Mouse (Mus musculus) cerebellum, adult 2 months (tissue): ENCODE measurements around the gene Gm32802.

Source experiments
- CTCF ChIP-seq: fragments of 200-500 bp; IDR thresholded peaks from 2 replicates; pipeline ENCODE4 v1.5.1; 2011; ENCODE audit warnings: low read depth, mild to moderate bottlenecking, control low read depth, low read length, moderate library complexity, borderline replicate concordance; ENCODE audit not compliant: insufficient read depth
- POLR2A ChIP-seq: fragments of 200-500 bp; IDR thresholded peaks from 2 replicates; pipeline ENCODE4 v1.6.1; 2011; ENCODE audit warnings: low read length, control low read depth, borderline replicate concordance; ENCODE audit not compliant: insufficient read depth

DNA sequence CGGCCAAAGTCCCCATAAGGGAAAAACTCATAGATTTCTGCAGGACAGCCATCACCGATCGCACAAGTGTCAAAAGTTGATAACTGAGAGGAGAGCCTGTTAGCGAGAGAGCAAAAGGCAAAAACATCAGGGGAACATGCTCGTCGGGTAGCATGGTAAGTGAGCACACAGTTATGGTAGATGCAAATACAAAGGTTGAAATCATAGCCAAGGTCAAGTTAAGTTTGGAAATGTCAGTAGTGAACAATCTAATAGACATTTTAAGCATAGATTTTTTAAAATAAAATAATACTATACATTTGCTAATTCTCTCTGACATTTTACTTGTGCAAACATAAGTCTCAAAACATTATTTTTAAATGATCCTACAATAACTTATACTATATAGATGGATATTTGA lies 36.5 kb downstream of the Gm32802 start, which contains the start of gene Iltifb:
- no peak for TF ChIP-seq POLR2A
- no peak for TF ChIP-seq CTCF
